Mouse (Mus musculus) C2C12 (cell line): ENCODE measurements around the gene Dixdc1.

Experiments used
- CEBPB ChIP-seq: IDR thresholded peaks from one replicate; pipeline ENCODE4 v1.6.1; 2011; ENCODE audit warnings: low read depth, mild to moderate bottlenecking, control low read depth, moderate library complexity
- CTCF ChIP-seq: IDR thresholded peaks from one replicate; pipeline ENCODE4 v1.5.1; 2011; ENCODE audit not compliant: control insufficient read depth, insufficient read depth, insufficient read length
- MAX ChIP-seq: IDR thresholded peaks from one replicate; pipeline ENCODE4 v1.6.1; 2011; ENCODE audit warnings: mild to moderate bottlenecking, control low read depth
- MYOG ChIP-seq: IDR thresholded peaks from one replicate; pipeline ENCODE4 v1.6.1; 2011; ENCODE audit not compliant: control insufficient read depth, insufficient read length; ENCODE audit errors: extremely low read depth
- USF1 ChIP-seq: IDR thresholded peaks from one replicate; pipeline ENCODE4 v1.6.1; 2011; ENCODE audit warnings: low read depth, mild to moderate bottlenecking, control low read depth, moderate library complexity

DNA sequence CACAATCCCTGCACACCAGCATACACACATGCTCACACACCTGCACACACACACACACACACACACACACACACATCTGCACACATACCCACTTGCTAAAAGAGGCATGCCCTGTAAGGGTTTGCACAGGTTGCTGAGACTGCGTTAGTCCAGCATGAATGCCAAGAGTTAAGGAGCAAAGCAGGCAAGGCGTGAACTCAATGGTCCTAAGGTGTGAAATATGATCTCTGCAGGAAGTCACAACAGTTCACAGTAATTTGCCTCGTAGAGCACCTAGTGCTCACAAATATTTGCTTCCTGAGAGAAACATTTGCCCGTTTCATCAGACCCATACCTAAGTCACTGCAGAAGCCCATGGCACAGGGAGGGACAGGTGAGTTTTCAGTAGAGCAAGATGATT, 25.1 kb downstream of the Dixdc1 start:
- TF ChIP-seq CTCF, result no peak
- TF ChIP-seq MAX, result no peak
- no peak for TF ChIP-seq CEBPB
- no peak for TF ChIP-seq MYOG
- TF ChIP-seq USF1, result no peak
